Mouse (Mus musculus): ENCODE results near the gene Csmd2.
"Not testable (repeated sequence)": the region's sequence is repeated elsewhere in the genome, so short reads cannot be mapped to it uniquely, and the experiment has no call there.

The Csmd2 gene

GRCm38 (mm10) chr4:128048716-128049115 lies 61.1 kb downstream of the Csmd2 start:
- DNase-seq = no peak

GRCm38 (mm10) chr4:128052701-128053100 lies 65.0 kb downstream of the Csmd2 start:
- DNase-seq = no peak

- not testable (repeated sequence) for DNase-seq
Observed at GRCm38 (mm10) chr4:128061274-128061673, 73.6 kb downstream of the Csmd2 start.

GRCm38 (mm10) chr4:128067189-128067588 lies 79.5 kb downstream of the Csmd2 start:
- DNase-seq = no peak

GRCm38 (mm10) chr4:128084466-128084865 lies 96.8 kb downstream of the Csmd2 start:
- no peak for DNase-seq

GRCm38 (mm10) chr4:128085096-128085495 lies 97.4 kb downstream of the Csmd2 start:
- DNase-seq = no peak

- DNase-seq = no peak
Observed at GRCm38 (mm10) chr4:128087147-128087606, 99.5 kb downstream of the Csmd2 start.

GRCm38 (mm10) chr4:128087704-128088103 lies 100.0 kb downstream of the Csmd2 start:
- DNase-seq = no peak

- no peak for DNase-seq
Observed at GRCm38 (mm10) chr4:128088264-128088663, 100.6 kb downstream of the Csmd2 start.

- DNase-seq = no peak
Observed at GRCm38 (mm10) chr4:128091938-128092337, 104.3 kb downstream of the Csmd2 start.

- DNase-seq = no peak
Observed at GRCm38 (mm10) chr4:128099515-128099914, 111.9 kb downstream of the Csmd2 start.

GRCm38 (mm10) chr4:128100541-128100940 lies 112.9 kb downstream of the Csmd2 start:
- no peak for DNase-seq

GRCm38 (mm10) chr4:128116331-128116730 lies 128.7 kb downstream of the Csmd2 start:
- DNase-seq = no peak

GRCm38 (mm10) chr4:128123281-128123680 lies 135.6 kb downstream of the Csmd2 start:
- no peak for DNase-seq

- DNase-seq = no peak
Observed at GRCm38 (mm10) chr4:128124738-128125137, 137.1 kb downstream of the Csmd2 start.

- no peak for DNase-seq
Observed at GRCm38 (mm10) chr4:128128546-128128945, 140.9 kb downstream of the Csmd2 start.

- no peak for DNase-seq
Observed at GRCm38 (mm10) chr4:128130611-128131142, 143.0 kb downstream of the Csmd2 start.

GRCm38 (mm10) chr4:128131666-128132065 lies 144.0 kb downstream of the Csmd2 start:
- no peak for DNase-seq

GRCm38 (mm10) chr4:128132876-128133646 lies 145.4 kb downstream of the Csmd2 start:
- DNase-seq = no peak

- DNase-seq = no peak
Observed at GRCm38 (mm10) chr4:128134348-128134994, 146.8 kb downstream of the Csmd2 start.

GRCm38 (mm10) chr4:128135014-128135622 lies 147.5 kb downstream of the Csmd2 start:
- DNase-seq = no peak

GRCm38 (mm10) chr4:128139991-128140390 lies 152.3 kb downstream of the Csmd2 start:
- DNase-seq = no peak

Data from liver (tissue).